ENCODE assay signal across 13 mouse cellular contexts in the genomic region with DNA sequence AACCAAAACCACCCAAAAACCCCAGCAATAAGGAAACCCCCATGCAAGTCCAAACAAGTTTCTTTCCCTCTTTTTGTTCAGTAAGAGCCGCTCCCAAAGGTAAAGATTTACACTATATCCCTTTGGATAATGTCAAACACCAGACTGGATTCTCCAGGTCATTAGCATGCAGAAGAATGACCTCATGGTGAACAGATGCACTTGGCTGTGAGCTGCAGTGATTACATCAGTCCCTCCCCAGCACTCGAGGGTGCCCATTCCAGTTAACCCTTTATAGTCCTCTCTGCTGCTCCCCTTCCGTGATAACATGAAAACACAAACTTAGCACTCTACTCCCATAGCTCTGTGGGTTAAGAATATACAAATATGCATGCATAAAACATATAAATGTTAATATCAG. TPM values are rescaled to one million over a fixed set of nuclear protein-coding genes. Genes with fewer than 3 reads are reported as not detected.
DNase-seq lines count a peak whose midpoint lies in the region; ATAC-seq lines count a peak whose summit lies in the region.
"Had no signal": no experiment of that assay in that cellular context is flagged by ENCODE, and none has a peak within 500 bp of the region (broad histone marks: within the 10 kb centered on the region; RNA-seq: fewer than 3 reads in every experiment).

No protein-coding gene starts in this region.

- H3K9me3 ChIP-seq in hindbrain, embryonic 12.5 days (replicated peaks), result no peaks in the 10 kb centered on the region
- H3K9me3 ChIP-seq in hindbrain, embryonic 10.5 days, result no peaks in the 10 kb centered on the region
- no peaks in the 10 kb centered on the region for H3K9me3 ChIP-seq in neural tube, embryonic 11.5 days (ENCODE audit: control insufficient read depth, low read length)
- H3K9me3 ChIP-seq in neural tube, embryonic 15.5 days (replicated peaks), result no peaks in the 10 kb centered on the region
- H3K9me3 ChIP-seq in forebrain, embryonic 15.5 days, result no peaks in the 10 kb centered on the region
- no peaks in the 10 kb centered on the region for H3K9me3 ChIP-seq in stomach, embryonic 16.5 days (replicated peaks; ENCODE audit: control insufficient read depth, low read length)
- H3K9me3 ChIP-seq: limb, embryonic 15.5 days; megakaryocyte, embryonic 14.5 days had no signal

- DNase-seq in hindbrain, embryonic 10.5 days (ENCODE audit: low spot score), result no peak
- DNase-seq in neural tube, embryonic 11.5 days (ENCODE audit: low spot score), result no peak
- DNase-seq in thymus, postnatal 10 days (ENCODE audit: low spot score in 2 of 2), result no peak
- no peak for DNase-seq in cerebellum, adult 9-11 months
- DNase-seq: gastrocnemius, postnatal 25 days had no signal

- H3K36me3 ChIP-seq in hindbrain, embryonic 12.5 days, result no peaks in the 10 kb centered on the region
- H3K36me3 ChIP-seq in hindbrain, embryonic 10.5 days, result no peaks in the 10 kb centered on the region
- H3K36me3 ChIP-seq in neural tube, embryonic 11.5 days (ENCODE audit: control insufficient read depth, insufficient read depth, low read length), result no peaks in the 10 kb centered on the region
- H3K36me3 ChIP-seq in neural tube, embryonic 15.5 days, result no peaks in the 10 kb centered on the region
- H3K36me3 ChIP-seq in forebrain, embryonic 15.5 days, result no peaks in the 10 kb centered on the region
- H3K36me3 ChIP-seq in stomach, embryonic 16.5 days (ENCODE audit: control insufficient read depth, insufficient read depth, low read length), result no peaks in the 10 kb centered on the region
- H3K36me3 ChIP-seq: limb, embryonic 15.5 days had no signal

- H3K4me3 ChIP-seq in hindbrain, embryonic 12.5 days, result no peak overlapping the region
- no peak overlapping the region for H3K4me3 ChIP-seq in hindbrain, embryonic 10.5 days
- no peak overlapping the region for H3K4me3 ChIP-seq in neural tube, embryonic 11.5 days (ENCODE audit: low read depth, low read length)
- H3K4me3 ChIP-seq in neural tube, embryonic 15.5 days (replicated peaks), result no peak overlapping the region
- H3K4me3 ChIP-seq in forebrain, embryonic 15.5 days, result no peak overlapping the region
- no peak overlapping the region for H3K4me3 ChIP-seq in stomach, embryonic 16.5 days (replicated peaks; ENCODE audit: low read length)
- H3K4me3 ChIP-seq: limb, embryonic 15.5 days; megakaryocyte, embryonic 14.5 days had no signal

- peaks cover 46% of the 10 kb centered on the region for H3K4me1 ChIP-seq in hindbrain, embryonic 12.5 days
- peaks cover 50% of the 10 kb centered on the region for H3K4me1 ChIP-seq in hindbrain, embryonic 10.5 days (replicated peaks)
- peaks cover 15% of the 10 kb centered on the region; the same call in 1 of the 2 replicates for H3K4me1 ChIP-seq in neural tube, embryonic 11.5 days (ENCODE audit: control insufficient read depth, insufficient read depth, low read length)
- peaks cover 31% of the 10 kb centered on the region for H3K4me1 ChIP-seq in neural tube, embryonic 15.5 days
- H3K4me1 ChIP-seq in forebrain, embryonic 15.5 days, result peaks cover 58% of the 10 kb centered on the region
- no peaks in the 10 kb centered on the region for H3K4me1 ChIP-seq in stomach, embryonic 16.5 days (ENCODE audit: control insufficient read depth, insufficient read depth, low read length)

- peak; percentile 27; the same call in 1 of the 2 replicates for ATAC-seq in hindbrain, embryonic 12.5 days (ENCODE audit: low FRiP score)
- ATAC-seq in neural tube, embryonic 11.5 days (ENCODE audit: insufficient read depth, low FRiP score, low TSS enrichment), result peak; percentile 45
- no peak for ATAC-seq in neural tube, embryonic 15.5 days (ENCODE audit: low FRiP score)
- ATAC-seq in forebrain, embryonic 15.5 days (replicated peaks), result peak; percentile 42; the same call in 1 of the 2 replicates
- ATAC-seq in stomach, embryonic 16.5 days (ENCODE audit: insufficient read depth, low FRiP score), result peak; percentile 75; the same call in 1 of the 2 replicates

- H3K27me3 ChIP-seq in hindbrain, embryonic 12.5 days, result no peaks in the 10 kb centered on the region
- peaks cover 35% of the 10 kb centered on the region for H3K27me3 ChIP-seq in hindbrain, embryonic 10.5 days (ENCODE audit: insufficient read depth, poor library complexity, severe bottlenecking)
- H3K27me3 ChIP-seq in neural tube, embryonic 11.5 days (ENCODE audit: control insufficient read depth, insufficient read depth, low read length), result peaks cover 3% of the 10 kb centered on the region; the same call in 1 of the 2 replicates
- H3K27me3 ChIP-seq in neural tube, embryonic 15.5 days (replicated peaks), result 0 out of 2 replicates have a peak, but pooled peaks cover 6% of the 10 kb centered on the region
- H3K27me3 ChIP-seq in forebrain, embryonic 15.5 days, result no peaks in the 10 kb centered on the region
- no peaks in the 10 kb centered on the region for H3K27me3 ChIP-seq in stomach, embryonic 16.5 days (ENCODE audit: control insufficient read depth, insufficient read depth, low read length)
- H3K27me3 ChIP-seq: limb, embryonic 15.5 days; megakaryocyte, embryonic 14.5 days had no signal

- no peak overlapping the region for H3K9ac ChIP-seq in hindbrain, embryonic 12.5 days
- H3K9ac ChIP-seq in neural tube, embryonic 11.5 days (ENCODE audit: low read length), result no peak overlapping the region
- no peak overlapping the region for H3K9ac ChIP-seq in neural tube, embryonic 15.5 days (replicated peaks)
- no peak overlapping the region for H3K9ac ChIP-seq in forebrain, embryonic 15.5 days (replicated peaks)
- H3K9ac ChIP-seq in stomach, embryonic 16.5 days (ENCODE audit: low read length), result no peak overlapping the region
- H3K9ac ChIP-seq: limb, embryonic 15.5 days had no signal

- peak overlapping the region; percentile 31; the same call in 1 of the 2 replicates for H3K27ac ChIP-seq in hindbrain, embryonic 12.5 days
- no peak overlapping the region for H3K27ac ChIP-seq in hindbrain, embryonic 10.5 days
- H3K27ac ChIP-seq in neural tube, embryonic 11.5 days (ENCODE audit: low read depth, low read length), result no peak overlapping the region
- H3K27ac ChIP-seq in neural tube, embryonic 15.5 days (replicated peaks), result no peak overlapping the region
- H3K27ac ChIP-seq in forebrain, embryonic 15.5 days (replicated peaks), result peak overlapping the region; percentile 77
- no peak overlapping the region for H3K27ac ChIP-seq in stomach, embryonic 16.5 days (ENCODE audit: low read length)
- H3K27ac ChIP-seq: limb, embryonic 15.5 days had no signal

- 45% methylated on average over 3 of the region's 3 CpGs for WGBS in hindbrain, embryonic 12.5 days
- WGBS in hindbrain, embryonic 10.5 days, result 50% methylated on average over 3 of the region's 3 CpGs
- 38% methylated on average over 3 of the region's 3 CpGs for WGBS in neural tube, embryonic 11.5 days
- 29% methylated on average over 3 of the region's 3 CpGs for WGBS in neural tube, embryonic 15.5 days
- 8% methylated on average over 3 of the region's 3 CpGs for WGBS in forebrain, embryonic 15.5 days
- WGBS in stomach, embryonic 16.5 days, result 31% methylated on average over 3 of the region's 3 CpGs

- no peak overlapping the region for H3K4me2 ChIP-seq in hindbrain, embryonic 12.5 days (replicated peaks)
- no peak overlapping the region for H3K4me2 ChIP-seq in neural tube, embryonic 11.5 days (ENCODE audit: low read depth)
- no peak overlapping the region for H3K4me2 ChIP-seq in neural tube, embryonic 15.5 days
- no peak overlapping the region for H3K4me2 ChIP-seq in forebrain, embryonic 15.5 days (replicated peaks)
- no peak overlapping the region for H3K4me2 ChIP-seq in stomach, embryonic 16.5 days (ENCODE audit: low read depth, low read length)
- H3K4me2 ChIP-seq: limb, embryonic 15.5 days had no signal

RNA-seq across cellular contexts. Expression of a gene that starts 35.3 kb away (rescaled TPM):
- polyA plus RNA-seq in hindbrain, embryonic 12.5 days (2016; fragmentation: Nextera tagmentation; extraction: Ambion mirVana), result 7.0 and 8.5 TPM in 2 replicates
- polyA plus RNA-seq in hindbrain, embryonic 10.5 days (2016; fragmentation: Nextera tagmentation; extraction: Ambion mirVana), result 4.9 and 7.3 TPM in 2 replicates
- 7.4 and 9.3 TPM in 2 replicates for polyA plus RNA-seq in neural tube, embryonic 11.5 days (2014; fragmentation: Nextera tagmentation; extraction: Ambion mirVana)
- 0.93 and 1.2 TPM in 2 replicates for polyA plus RNA-seq in neural tube, embryonic 15.5 days (2015; fragmentation: Nextera tagmentation; extraction: Ambion mirVana)
- polyA plus RNA-seq in forebrain, embryonic 15.5 days (2015; fragmentation: Nextera tagmentation; extraction: Ambion mirVana), result 13.5 and 15.6 TPM in 2 replicates
- 0.37 and 0.46 TPM in 2 replicates for polyA plus RNA-seq in stomach, embryonic 16.5 days (2015; fragmentation: Nextera tagmentation; extraction: Ambion mirVana)
- polyA plus RNA-seq: heart, embryonic 14.5 days; kidney, embryonic 16.5 days had no signal

Comparison
In these comparisons a context has a peak if more than half of its experiments do, and no peak if none do; other contexts are left out.
1. H3K27ac ChIP-seq: peak in hindbrain, embryonic 12.5 days (single experiment) and forebrain, embryonic 15.5 days (single experiment); none in hindbrain, embryonic 10.5 days (single experiment), neural tube, embryonic 11.5 days (single experiment), neural tube, embryonic 15.5 days (single experiment) and stomach, embryonic 16.5 days (single experiment).